Mouse (Mus musculus): ENCODE measurements around the gene BC055324.

BC055324 gene

DNA sequence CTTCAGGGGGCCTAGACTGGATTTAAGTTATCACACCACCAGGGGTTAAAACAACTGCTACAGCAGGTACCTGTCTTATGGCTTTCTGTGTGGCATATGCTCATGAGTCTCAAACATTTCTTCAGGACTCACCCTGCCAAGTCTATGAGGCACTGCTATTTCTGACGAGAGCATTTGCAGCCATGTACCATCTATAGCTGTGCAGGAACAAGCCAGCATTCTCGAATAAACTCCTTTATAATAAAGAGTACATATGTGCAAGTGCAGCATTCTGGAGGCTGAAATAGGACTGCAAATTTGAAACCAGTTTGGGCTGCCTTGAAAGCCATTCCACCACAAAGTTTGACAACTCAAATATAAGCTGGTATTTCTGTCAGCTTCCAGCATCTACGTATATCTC is 36.6 kb downstream of the BC055324 start:
- in situ Hi-C loops (cut with MboI; ENCODE audit: low sequenced_read_pairs) = no loop called here

GRCm38 (mm10) chr1:163953396-163953795 is 41.2 kb downstream of the BC055324 start:
- in situ Hi-C loops (cut with MboI; ENCODE audit: low sequenced_read_pairs) = no loop called here

DNA sequence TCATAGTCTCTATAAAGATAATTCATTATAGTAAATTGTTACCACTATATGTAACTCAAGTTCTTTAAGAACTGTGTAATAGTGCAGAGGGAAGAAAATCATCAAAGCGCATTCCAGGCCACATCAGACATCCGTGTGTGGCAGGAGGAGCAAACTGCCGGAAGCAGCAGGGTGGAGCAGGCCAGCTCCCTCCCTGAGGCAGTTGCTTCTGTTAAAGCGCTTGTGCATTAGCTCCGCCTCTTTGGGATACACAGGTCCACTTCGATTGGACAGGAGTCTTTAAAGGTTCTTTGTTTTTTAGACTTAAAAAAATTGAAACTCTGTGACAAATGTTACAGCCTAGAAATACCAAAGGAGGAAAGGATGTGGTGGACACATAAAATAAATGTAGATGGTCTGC is 52.5 kb downstream of the BC055324 start:
- in situ Hi-C loops (cut with MboI; ENCODE audit: low sequenced_read_pairs) = no loop called here

DNA sequence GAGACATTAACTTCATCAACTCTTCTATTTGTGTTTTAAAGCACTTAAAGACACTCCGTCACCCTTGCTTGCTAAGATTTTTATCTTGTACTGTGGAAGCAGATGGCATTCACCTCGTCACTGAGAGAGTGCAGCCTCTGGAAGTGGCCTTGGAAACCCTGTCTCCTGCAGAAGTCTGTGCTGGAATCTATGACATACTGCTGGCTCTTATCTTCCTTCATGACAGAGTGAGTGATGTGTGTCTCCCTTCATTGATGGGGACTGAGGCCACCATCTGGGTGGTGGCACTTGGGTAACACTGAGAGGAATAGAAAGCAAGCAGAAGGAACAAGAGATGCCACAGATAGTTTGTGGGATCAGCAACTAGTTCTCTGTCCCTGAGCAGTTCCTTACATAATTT is 60.0 kb downstream of the BC055324 start:
- in situ Hi-C loops (cut with MboI; ENCODE audit: low sequenced_read_pairs) = no loop called here

GRCm38 (mm10) chr1:163931801-163932200 is 62.8 kb downstream of the BC055324 start:
- in situ Hi-C loops (cut with MboI; ENCODE audit: low sequenced_read_pairs) = no loop called here

DNA sequence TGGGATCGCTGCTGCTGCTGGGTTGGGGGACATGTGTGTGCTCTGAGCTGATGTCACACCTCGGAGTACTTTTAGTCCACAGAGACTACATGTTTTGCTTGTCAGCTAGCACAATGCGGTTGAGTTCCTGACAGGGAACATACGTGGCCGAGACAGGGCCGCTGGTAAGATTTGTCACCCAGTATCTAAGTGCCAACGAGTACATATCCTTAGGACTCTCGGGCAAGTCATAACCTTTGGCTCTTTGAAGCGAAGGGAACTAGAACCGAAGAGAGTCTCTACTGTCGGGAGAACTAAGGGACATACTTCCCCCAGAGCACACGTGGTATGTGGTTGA is 64.2 kb downstream of the BC055324 start:
- in situ Hi-C loops (cut with MboI; ENCODE audit: low sequenced_read_pairs) = no loop called here

DNA sequence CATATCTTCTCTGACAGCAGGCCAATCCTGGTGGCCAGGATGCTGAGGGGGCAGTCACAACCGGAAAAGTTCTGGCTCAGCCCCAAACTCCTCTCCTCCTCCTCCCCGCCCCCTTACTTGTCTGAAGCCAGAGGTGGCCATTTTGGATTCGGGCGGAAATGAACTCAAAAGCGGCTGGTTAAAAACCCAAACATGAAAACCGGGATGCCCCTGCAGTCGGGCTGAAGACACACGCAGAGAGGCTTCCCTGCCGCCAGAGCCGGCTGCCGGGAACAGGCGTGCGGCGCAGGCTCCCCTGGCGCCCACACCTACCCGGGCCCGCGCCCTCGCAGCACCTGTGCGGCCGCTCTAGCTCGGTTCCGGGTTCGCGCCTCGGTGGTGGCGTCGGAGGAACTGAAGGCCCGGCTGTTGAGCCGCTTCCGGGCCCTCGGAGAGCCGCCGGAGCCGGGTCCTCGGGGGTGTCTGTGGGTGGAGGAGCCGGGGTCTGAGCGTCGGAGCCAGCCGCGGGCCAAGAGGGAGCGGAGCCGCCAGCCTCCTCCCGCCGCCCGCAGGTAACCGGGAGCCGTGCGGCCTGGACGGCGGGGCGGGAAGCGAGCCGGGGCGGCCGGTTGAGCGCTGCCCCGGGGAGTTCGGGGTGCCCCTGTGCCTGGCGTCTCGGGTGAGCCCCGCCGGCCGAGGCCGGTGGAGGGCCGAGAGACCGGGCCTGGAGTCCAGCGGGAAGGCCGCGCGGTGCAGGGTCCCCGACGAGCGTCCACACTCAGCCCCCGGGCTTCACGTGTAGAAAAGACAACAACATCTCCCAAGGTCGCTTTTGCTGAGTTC is 64.7 kb downstream of the BC055324 start:
- in situ Hi-C loops (cut with MboI; ENCODE audit: low sequenced_read_pairs) = no loop called here

GRCm38 (mm10) chr1:163928846-163929245 is 65.8 kb downstream of the BC055324 start, which contains the start of gene Scyl3:
Gene Scyl3 (plus strand): TSS chr1:163929100.
- in situ Hi-C loops (cut with MboI; ENCODE audit: low sequenced_read_pairs) = no loop called here

GRCm38 (mm10) chr1:163924093-163924492 is 70.5 kb downstream of the BC055324 start:
- in situ Hi-C loops (cut with MboI; ENCODE audit: low sequenced_read_pairs) = no loop called here

- in situ Hi-C loops (cut with MboI; ENCODE audit: low sequenced_read_pairs) = no loop called here
Measured at GRCm38 (mm10) chr1:163917349-163918160, 77.0 kb downstream of the BC055324 start.

DNA sequence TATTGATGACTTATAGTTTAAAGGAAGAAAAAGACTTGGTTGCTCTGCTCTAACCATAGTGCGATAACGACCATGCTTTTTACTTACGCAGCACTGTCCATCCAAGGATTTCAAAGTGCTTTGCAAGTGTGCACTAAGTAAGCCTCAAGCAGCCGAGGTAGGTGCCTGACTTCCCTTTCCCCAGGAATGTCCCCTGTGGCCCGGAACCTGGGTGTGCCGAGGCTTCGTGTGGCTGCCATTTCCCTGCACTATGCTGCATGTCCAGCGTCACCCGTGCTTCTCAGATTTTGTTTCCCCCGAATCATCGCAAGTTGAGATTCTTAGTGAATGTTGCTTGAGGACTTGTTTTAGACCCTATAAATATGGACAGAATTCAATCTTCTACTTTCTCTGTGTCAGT is 82.6 kb downstream of the BC055324 start:
- in situ Hi-C loops (cut with MboI; ENCODE audit: low sequenced_read_pairs) = no loop called here

DNA sequence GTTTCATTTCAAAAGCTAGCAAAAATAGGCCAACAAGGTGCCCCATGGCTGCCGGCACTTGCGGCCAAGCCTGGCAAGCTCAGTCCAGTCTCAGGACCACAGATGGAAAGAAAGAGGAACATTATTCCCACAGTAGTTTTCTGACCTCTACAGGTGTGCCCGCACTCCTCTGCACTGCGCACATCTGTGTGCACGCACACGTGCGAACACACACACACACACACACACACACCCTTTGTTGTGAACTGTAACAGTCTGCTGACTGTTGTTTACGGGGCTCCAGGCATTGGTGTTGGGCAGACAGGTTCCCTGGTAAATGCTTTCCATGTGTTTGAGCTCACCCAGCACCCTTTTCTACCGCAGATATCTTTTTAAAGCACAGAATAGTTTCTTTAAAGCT is 83.8 kb downstream of the BC055324 start:
- in situ Hi-C loops (cut with MboI; ENCODE audit: low sequenced_read_pairs) = no loop called here

- in situ Hi-C loops (cut with MboI; ENCODE audit: low sequenced_read_pairs) = no loop called here
Measured at GRCm38 (mm10) chr1:163910343-163910742, 84.3 kb downstream of the BC055324 start.

- in situ Hi-C loops (cut with MboI; ENCODE audit: low sequenced_read_pairs) = no loop called here
Measured at GRCm38 (mm10) chr1:163908389-163908788, 86.2 kb downstream of the BC055324 start.

DNA sequence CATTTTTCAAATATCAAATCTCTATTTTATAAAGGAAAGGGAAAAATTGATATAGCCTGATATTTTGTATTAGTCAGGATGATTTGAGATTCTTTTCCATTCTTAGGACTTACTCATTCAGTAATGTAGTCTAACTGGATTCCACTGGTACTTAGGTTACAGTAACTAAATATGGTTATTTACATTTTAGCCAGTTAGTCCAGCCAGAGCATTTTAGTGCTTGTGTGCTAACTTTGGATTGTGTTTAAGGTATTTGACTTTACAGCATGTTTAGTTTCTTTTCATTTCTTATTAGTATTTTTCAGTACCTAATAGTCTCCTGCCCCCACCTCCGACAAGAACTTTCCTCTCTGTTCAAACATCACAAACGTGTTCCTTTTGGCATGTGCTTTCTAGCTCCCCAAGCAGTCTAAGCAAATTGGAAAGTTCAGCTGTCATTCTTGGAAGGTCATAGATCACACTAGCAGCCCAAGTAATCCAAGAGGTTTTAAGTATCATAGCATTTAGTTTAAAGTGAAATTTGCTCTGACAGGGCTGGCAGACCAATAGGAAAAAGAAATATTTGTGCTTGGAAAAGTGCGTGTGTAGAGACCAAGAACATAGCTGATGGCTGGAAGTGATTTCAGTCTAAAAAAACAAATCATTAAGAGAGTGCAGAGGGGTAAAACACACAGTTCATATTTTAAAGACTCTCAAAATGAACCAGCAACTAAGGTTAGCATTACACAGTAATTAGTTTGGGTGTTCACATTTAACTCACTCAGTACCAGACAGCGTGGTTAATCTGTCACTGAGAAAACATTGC is 87.4 kb downstream of the BC055324 start:
- in situ Hi-C loops (cut with MboI; ENCODE audit: low sequenced_read_pairs) = no loop called here

DNA sequence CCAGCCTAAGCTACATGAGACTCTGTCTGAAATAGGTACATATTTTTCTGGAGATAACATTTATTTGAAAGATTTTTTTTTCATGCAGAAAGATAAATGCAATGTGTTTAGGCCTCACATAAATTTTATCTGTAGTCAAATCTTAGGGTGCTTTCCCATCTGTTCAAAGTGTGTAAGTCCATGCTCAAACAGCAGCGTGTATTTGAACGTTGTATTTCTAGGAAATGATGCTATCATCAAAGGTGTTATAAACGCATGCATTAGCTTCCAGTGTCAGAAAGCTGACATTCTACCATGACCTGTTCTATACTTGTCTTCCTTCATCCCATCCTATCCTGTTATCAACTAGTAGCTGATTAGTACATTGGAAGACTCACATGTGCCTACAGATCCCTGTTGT is 91.2 kb downstream of the BC055324 start:
- in situ Hi-C loops (cut with MboI; ENCODE audit: low sequenced_read_pairs) = no loop called here

DNA sequence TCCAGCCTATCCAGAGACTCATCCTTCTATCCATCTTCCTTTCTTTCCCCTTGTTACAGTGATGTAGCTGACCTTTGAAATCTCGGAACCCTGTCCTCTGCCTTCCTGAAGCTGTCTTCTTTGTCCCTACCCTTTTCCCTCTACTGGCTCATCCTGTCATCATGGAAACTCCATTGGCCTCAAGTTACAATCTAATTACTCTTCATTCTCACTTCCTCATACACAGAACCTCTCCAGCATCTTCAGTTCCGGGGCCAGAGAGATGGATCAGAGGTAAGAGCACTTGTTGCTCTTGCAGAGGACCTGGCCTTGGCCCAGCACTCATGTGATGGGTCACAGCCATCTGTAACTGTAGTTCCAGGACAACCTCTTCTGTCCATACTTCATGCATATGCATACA is 94.4 kb downstream of the BC055324 start:
- in situ Hi-C loops (cut with MboI; ENCODE audit: low sequenced_read_pairs) = no loop called here

DNA sequence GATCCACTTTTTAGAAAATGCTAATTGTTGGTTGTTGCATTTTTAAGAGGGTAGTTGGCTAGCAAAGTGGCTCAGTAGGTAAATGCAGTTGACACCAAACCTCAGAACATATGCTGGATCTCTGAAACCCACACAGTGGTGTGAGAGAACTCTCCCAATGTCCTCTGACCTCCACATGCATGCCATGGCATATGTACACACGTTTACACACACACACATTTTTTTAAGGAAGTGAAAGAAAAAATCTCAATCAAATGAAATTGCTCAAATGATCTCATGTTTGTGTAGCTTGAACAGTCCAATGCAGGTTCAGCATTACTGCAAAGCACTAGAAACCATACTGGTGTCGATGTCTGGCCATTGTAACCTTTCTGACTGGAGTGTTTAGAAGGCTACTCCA is 95.0 kb downstream of the BC055324 start:
- in situ Hi-C loops (cut with MboI; ENCODE audit: low sequenced_read_pairs) = no loop called here

DNA sequence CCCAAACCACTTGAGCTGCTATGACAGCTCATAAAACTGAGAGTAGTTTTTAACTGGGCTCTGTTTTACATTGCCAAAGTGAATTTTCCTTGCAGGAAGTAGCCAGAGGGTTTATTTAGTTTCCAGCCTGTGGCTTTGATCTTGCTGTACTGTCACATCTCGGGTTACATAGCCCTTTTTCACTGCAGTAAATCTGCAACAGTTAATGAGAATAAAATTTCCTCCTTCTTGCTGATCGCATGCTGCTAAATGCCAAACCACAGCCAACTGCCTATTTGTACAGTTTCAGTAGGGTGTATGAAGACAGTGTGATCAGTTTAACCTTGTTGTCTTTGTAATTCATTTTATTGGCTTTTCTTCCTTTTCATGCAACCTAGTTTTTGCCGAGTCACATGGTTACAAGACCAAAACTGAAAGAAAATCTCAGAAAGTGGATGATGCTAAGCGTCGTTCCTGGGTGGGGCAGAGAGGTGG is 96.3 kb downstream of the BC055324 start:
- in situ Hi-C loops (cut with MboI; ENCODE audit: low sequenced_read_pairs) = no loop called here
